Mouse (Mus musculus): Measurements from ENCODE around the gene Rem1.

Gene Rem1

DNA sequence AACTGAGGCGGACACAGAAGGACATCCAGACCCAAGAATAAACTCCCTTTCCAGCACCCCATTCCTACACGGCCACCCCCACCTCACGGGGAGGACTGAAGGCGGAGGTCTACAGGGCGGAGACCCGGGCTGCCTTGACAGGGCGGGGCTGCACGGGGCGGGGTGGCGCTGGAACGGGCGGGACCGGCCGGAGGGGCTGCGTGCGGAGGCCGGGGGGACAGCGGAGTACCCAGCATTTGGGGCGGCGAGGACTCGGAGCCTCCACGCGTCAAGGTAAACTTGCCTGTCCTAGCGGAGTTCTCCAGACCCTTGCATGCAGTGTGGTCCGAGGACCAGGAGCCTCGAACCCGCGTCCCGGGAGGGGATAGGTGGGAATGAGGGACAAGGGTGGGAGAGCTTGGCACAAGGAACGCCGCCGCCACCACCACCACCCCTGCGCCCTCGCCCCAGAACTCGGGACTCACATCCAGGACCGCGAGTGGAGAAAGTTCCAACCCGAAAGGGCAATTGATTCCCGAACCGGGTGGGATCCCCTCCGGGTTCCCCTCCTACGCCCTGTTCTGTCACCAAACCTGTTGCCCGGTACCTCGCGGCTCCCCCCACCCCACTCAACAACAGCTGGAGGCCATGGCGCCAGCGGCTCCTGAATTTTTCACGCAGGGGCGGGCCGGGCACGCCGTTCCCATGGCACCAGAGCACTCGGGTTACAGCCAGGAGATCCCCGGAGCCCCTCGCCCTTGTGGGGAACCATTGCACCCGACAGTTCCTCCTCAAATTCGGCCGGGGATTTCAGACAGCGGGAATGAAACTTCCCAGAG, at the start of gene Rem1:
Gene Rem1, plus strand, starts transcription at position 178 of the 818 bp plus-strand sequence.
- no peak for DNase-seq (ENCODE audit: low read depth)

- no peak for DNase-seq (ENCODE audit: low read depth)
Measured at GRCm38 (mm10) chr2:152580107-152580506, 46.6 kb upstream of the Rem1 start, which contains the start of gene Defb19. Defb19 (minus strand) TSS chr2:152580312.

DNA sequence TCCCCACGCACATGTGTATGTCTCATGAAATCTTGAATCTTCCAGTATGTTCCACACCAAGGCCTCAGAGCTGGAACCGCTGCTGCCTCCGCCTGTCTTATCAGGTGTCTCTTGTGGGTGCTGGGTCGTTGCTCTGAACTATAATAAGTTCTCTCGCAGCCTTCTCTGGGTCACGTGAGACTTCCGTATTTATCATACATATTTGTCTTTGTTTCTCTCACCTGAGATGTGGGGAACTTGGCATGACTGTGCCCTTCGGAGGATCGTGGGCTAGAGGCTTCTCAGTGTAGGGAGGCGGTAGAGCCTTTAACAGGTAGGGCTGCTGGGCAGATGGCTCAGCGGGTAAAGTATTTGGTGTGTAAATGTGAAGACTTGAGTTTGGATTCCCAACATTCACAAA, 46.1 kb upstream of the Rem1 start:
- no peak for DNase-seq (ENCODE audit: low read depth)

GRCm38 (mm10) chr2:152586926-152587560, 39.7 kb upstream of the Rem1 start:
- DNase-seq (ENCODE audit: low read depth): peak; percentile 7

- no peak for DNase-seq (ENCODE audit: low read depth)
Measured at GRCm38 (mm10) chr2:152588450-152588849, 38.3 kb upstream of the Rem1 start.

GRCm38 (mm10) chr2:152589021-152589420, 37.7 kb upstream of the Rem1 start:
- no peak for DNase-seq (ENCODE audit: low read depth)

- DNase-seq (ENCODE audit: low read depth): no peak
Measured at GRCm38 (mm10) chr2:152599299-152599698, 27.5 kb upstream of the Rem1 start, which contains the start of gene Defb45. Defb45 (minus strand) TSS chr2:152599399.

- DNase-seq (ENCODE audit: low read depth): no peak
Measured at GRCm38 (mm10) chr2:152600076-152600475, 26.7 kb upstream of the Rem1 start.

- no peak for DNase-seq (ENCODE audit: low read depth)
Measured at GRCm38 (mm10) chr2:152601275-152601960, 25.3 kb upstream of the Rem1 start.

DNA sequence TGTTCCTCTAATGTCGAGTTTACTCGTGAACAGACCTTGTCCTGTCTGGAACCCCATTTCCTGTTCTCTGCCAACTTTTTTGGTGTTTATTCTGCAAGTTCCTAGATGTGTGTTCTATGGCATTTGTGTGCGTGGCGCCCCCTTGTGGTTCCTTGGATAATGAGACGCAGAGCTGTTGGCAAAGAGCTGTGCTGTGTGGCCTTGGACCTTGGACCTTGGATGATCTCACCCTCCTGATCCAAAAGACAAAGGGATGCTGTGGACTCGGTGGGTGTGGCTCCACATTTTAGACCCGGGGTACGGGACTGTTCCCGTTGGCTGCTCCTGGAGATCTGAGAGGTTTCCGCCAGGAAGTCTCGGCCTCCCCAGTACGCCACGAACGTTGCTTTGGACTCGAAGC, 22.7 kb upstream of the Rem1 start, which contains the start of gene Defb36:
Gene Defb36, plus strand, starts transcription at position 271 of the 400 bp plus-strand sequence.
- DNase-seq (ENCODE audit: low read depth): no peak

- DNase-seq (ENCODE audit: low read depth): no peak
Measured at GRCm38 (mm10) chr2:152607746-152608145, 19.0 kb upstream of the Rem1 start.

GRCm38 (mm10) chr2:152608719-152609118, 18.0 kb upstream of the Rem1 start:
- DNase-seq (ENCODE audit: low read depth): no peak

DNA sequence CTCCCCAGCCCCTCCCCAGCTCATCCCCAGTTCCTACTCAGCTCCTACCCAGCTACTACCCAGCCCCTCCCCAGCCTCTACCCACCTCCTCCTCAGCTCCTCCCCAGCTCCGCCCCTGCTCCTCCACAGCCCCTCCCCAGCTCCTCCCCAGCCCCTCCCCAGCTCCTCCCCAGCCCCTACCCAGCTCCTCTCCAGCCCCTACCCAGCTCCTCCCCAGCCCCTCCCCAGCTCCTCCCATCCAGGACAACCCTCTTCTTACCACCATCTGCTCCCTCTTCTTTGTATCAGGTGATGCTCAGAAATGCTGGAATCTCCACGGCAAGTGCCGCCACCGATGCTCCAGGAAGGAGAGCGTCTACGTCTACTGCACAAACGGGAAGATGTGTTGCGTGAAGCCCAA, 14.6 kb upstream of the Rem1 start:
- DNase-seq (ENCODE audit: low read depth): no peak

GRCm38 (mm10) chr2:152615563-152615962, 11.2 kb upstream of the Rem1 start:
- DNase-seq (ENCODE audit: low read depth): peak; percentile 45

GRCm38 (mm10) chr2:152616470-152616869, 10.3 kb upstream of the Rem1 start:
- no peak for DNase-seq (ENCODE audit: low read depth)

DNA sequence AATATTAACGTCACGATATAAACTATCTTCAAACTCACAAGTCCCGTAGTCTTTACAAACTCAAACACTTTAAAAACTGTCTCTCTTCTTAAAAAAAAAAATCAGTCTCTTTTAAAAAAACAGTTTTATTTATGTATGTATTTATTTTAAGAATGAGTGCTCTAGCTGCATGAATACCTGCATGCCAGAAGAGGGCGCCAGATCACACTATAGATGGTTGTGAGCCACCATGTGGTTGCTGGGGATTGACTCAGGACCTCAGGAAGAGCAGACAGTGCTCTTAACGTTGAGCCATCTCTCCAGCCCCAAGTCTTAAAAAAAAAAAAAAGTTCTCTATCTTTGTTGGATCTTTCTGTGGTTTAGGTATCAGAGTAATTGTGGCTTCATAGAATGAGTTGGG, 9.4 kb upstream of the Rem1 start:
- DNase-seq (ENCODE audit: low read depth): peak; percentile 16

GRCm38 (mm10) chr2:152620367-152621134, 6.2 kb upstream of the Rem1 start:
- DNase-seq (ENCODE audit: low read depth): no peak

- no peak for DNase-seq (ENCODE audit: low read depth)
Measured at GRCm38 (mm10) chr2:152622151-152622550, 4.6 kb upstream of the Rem1 start.

GRCm38 (mm10) chr2:152622953-152623352, 3.8 kb upstream of the Rem1 start, which contains the start of gene Defb25:
Defb25 (minus strand) TSS chr2:152623053.
- DNase-seq (ENCODE audit: low read depth): no peak

- no peak for DNase-seq (ENCODE audit: low read depth)
Measured at GRCm38 (mm10) chr2:152624566-152624965, 2.2 kb upstream of the Rem1 start.

- DNase-seq (ENCODE audit: low read depth): no peak
Measured at GRCm38 (mm10) chr2:152625256-152625655, 1.5 kb upstream of the Rem1 start.

GRCm38 (mm10) chr2:152628066-152628465, 1.3 kb downstream of the Rem1 start:
- DNase-seq (ENCODE audit: low read depth): no peak

Data from c-Kit-positive CD71-positive TER-119-negative erythroid progenitor cells, embryonic 14.5 days (primary cell).